Mouse (Mus musculus) retina, postnatal 1 day (tissue): ENCODE measurements at regions not wholly inside any gene's neighbourhood (a gene's known extent, or its start where the extent isn't known, plus 50 kb on each side); places are given as distances from the start of the nearest gene placed in this dataset.
A peak's percentile ranks its signal among the peaks of the same experiment; 100 is the strongest.

ENCODE experiments used
- DNase-seq: peaks from one replicate; pipeline ENCODE4 v3.0.0-alpha.2; 2012

DNA sequence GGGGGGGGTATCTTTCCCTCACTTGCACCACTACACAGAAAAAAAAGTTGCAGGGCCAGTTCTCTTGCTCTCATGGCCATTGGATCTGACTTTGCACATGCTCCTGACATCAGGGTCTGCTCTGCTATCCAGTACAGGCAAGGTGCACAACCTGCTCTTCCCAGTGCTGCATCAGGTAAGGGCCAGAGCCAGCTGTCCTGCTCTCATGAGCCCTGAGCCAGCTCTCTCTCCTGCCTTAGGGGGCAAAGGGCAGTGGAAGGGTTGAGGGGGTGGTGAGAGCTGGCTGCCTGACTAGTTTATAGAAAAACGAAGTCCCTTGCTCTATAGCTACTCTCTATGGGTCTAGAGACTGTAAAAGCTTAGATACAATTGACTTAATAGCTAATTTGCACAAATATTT lies 927.6 kb downstream of the Rab28 start:
- no peak for DNase-seq

DNA sequence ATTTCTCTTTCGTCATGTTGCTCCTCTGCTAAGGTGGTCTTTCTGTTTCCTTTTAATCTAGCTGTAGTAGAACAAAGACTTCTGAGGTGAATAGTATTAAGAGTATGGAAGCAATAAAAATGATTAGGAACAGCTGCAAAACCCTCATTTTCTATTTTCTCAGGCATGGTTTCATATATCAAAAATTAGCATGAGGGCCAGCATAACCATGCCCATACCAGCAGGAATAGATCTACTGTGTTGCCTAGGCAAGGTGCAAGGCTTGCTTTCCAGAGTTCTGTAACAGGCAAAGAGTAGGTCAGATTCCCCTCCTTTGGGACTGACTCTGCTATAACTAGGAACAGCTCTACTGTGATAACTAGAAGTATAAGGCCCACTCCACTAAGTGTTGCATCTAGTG lies 928.1 kb downstream of the Rab28 start:
- DNase-seq: no peak

DNA sequence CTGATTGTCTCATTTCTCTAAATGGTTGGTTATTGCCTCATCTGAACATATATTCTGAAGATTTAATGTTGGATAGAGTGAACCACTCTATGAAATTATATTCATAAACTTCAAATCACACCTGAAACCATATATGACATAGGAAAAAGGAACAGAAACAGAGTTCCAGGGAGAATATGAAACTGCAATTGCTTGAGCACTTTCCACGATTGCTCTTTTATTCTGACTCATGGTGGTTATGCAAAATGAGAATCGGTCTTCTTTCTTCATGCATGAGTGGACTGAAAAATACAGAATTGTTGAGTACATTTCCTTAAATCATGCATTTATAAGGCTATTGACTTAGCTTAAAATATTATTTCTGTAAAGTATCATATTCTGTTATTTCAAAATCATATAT lies 932.1 kb downstream of the Rab28 start:
- DNase-seq: no peak

DNA sequence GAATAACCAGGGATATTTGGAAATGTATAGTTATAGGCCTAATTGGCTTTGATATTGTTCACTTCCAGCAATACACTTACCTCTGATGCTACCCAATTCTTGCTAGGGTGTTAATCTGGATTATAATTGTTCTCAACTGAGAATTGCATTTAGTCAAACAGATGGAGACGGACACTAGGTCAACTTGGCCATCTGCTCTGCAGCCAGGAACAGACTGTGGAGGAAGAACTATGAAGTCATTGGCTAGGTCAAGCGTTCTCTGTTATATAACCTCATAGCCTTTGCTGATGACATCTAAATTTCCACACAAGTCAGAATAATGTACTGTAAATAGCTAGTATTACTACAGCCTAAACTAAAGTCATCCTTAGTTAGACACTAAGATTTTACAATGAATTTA lies 947.7 kb downstream of the Rab28 start:
- DNase-seq: peak; percentile 45

DNA sequence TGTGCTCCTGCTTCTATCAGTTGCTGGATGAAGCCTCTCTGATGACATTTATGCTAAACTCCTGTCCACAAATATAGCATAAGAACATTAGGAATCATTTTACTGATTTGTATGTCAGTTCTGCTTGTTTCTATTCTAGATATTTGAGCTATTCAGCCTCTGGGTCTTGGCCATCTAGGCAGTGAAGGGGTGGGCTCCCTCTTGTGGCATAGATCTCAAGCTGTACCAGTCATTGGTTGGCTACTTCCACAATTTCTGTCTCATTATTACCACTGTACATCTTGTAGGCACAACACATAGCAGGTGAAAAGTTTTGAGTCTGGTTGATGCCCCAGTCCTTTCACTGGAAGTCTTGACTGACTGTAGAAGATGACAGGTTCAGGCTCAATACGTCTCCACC lies 957.9 kb downstream of the Rab28 start:
- no peak for DNase-seq

DNA sequence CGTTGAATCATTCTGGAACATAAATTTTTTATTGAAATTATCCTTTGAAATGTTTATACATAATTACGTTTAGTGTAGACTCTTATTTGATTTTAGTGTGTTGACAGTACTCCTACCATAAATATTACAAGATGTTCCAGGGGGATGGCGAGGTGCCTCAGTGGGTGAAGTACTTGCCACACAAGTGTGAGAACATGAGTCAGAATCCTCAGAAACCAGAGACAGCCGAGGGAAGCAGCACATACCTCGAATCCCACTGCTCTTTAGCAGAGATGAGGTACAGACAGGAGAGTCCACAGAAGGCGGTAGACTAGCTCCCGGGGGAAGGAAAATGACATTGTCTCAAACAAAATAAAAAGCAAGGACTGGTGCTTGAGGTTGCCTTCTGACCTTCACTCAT lies 972.3 kb downstream of the Rab28 start:
- DNase-seq: no peak

DNA sequence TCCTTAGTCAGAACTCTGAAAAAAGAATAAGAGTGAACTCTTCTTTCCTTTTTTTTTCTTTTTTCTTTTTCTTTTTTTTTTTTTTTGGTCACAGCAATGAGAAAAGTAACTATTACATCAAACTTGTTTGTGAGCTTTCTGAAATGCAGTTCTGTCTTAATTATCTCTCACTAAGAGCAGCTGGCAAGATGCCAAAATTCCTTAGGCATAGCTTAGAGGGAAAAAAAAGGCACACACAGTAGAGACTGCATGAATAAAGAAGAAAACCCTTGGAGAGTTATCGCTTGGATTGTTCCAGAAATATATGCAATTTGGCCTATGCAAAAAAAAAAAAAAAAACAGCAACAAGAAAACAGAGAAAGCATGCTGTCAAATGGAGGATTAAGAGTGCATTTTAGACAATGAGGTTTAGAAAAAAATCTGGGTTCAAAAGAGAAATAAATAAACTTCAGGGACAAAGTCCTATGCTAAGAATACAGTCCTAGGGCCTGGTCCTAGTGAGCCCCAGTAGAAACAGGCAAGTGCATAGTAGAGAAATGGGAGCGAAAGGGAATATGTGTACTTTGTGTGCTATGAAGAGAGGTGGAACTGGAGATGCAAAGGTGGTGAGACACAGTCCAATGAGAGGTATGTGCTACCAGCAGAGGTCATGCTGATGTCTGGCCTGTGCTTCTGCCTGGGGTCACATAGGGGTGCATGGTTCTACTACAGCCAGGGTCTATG lies 974.0 kb downstream of the Rab28 start:
- peak; percentile 30 for DNase-seq

DNA sequence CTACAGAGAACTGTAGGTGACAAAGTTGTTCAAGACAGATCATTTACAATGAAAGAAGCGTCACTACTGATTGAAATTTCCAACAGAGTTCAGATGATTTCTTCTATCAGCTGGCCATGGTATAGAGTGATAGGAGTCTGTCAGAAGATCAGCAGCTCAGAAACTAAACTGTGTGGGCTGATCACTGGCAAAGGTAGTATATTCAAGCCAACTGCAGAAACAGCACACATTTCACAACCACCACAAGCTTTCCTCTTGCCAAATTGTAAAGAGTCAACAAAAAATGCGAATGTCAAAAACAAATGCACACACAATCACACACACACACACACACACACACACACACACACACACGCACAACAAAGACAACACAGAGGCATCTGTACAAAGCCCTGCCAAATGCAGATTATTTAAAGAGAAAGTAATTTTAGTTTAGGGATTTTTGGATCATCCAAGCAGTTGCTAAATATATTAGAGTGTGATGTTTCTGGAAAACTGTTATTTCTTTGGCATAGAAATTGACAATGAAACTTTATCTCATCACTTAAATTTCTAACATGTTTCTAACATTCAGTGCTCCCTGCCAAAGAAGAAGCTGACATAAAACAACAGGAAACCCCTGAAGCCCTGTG lies 959.3 kb upstream of the Hs3st1 start:
- DNase-seq: no peak

DNA sequence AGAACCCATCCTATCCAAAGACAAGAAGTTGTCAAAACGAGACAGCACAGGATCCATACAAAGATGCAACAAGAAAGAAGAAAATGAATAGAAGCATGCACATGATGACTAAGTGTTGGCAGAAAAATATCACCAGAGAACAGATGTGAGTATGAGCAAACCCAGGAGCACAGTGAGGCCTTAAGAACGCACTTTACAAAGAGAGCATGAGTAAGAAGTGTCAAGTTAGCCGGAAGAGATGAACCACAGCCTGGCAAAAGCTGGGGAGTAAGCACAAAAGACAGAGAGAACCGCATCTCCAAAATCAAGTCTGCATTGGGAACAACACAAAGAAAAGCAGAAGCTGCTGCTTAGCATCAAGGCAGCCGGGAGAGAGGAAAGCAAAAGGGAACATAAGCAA lies 946.4 kb upstream of the Hs3st1 start:
- no peak for DNase-seq

DNA sequence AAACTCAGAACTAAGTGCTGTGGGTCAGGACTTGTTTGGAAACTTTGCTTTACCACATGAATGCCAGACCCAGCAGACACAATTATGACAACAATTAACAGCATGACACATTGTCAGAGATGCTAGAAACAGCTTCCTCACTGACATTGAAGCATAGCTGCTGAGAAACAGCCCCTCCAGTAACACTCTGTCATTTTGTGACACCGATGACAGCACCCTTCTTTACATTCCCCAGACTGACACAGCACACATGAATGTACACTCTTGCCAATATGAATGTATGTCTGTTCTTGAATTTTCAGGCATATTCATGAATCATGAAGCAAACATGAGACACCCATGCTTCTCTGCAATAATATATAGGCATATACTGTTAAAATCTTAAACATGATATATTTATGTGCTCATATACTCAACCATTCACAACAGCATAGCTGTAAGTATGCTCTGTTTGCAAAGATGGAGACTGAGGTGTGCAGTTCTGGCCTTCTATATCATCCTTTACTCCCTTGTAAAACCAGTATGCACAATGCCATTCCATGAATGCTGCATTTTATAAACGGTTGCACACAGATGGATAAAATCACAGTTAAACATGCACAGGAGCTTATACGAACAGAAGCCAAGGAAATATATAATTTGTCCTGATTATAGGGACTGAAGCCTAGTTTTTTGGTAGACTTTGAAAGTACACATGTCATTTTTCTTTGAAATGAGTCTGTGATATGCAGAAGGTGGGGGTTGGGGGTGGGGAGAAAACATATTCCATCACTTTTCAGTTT lies 942.4 kb upstream of the Hs3st1 start:
- no peak for DNase-seq
